Mouse (Mus musculus) heart, adult 2 months (tissue): ENCODE data around the gene Nub1. TPM values are rescaled to one million over a fixed set of nuclear protein-coding genes. Genes with fewer than 3 reads are reported as not detected.

Experiments used
- DNase-seq, 2 experiments: peaks; one replicate each; pipeline ENCODE4 v3.0.0; 2021
- H3K27ac ChIP-seq: fragments of 200-600 bp; 2 replicates; pipeline ENCODE4 v1.8.1; 2022
- H3K27me3 ChIP-seq: fragments of 200-500 bp; 2 replicates; pipeline ENCODE4 v1.6.1; 2012; ENCODE audit warnings: mild to moderate bottlenecking, low read length, inconsistent platforms, mixed read lengths; ENCODE audit not compliant: control insufficient read depth, insufficient read depth
- H3K36me3 ChIP-seq: fragments of 200-500 bp; 2 replicates; pipeline ENCODE4 v1.6.1; 2012; ENCODE audit warnings: low read length, inconsistent platforms; ENCODE audit not compliant: control insufficient read depth, insufficient read depth
- H3K4me1 ChIP-seq: fragments of 200-500 bp; 2 replicates; pipeline ENCODE4 v1.6.1; 2011; ENCODE audit warnings: low read length; ENCODE audit not compliant: control insufficient read depth, insufficient read depth
- H3K4me3 ChIP-seq: fragments of 200-600 bp; 2 replicates; pipeline ENCODE4 v1.8.1; 2022
- H3K79me2 ChIP-seq: fragments of 200-500 bp; replicated peaks from 2 replicates; pipeline ENCODE4 v1.6.1; 2012; ENCODE audit warnings: mild to moderate bottlenecking, inconsistent platforms, low read length, moderate library complexity, mixed read lengths; ENCODE audit not compliant: control insufficient read depth, insufficient read depth
- H3K9ac ChIP-seq: fragments of 200-500 bp; 2 replicates; pipeline ENCODE4 v1.6.1; 2012; ENCODE audit warnings: low read depth, mild to moderate bottlenecking, control low read depth, inconsistent platforms, low read length, mixed read lengths
- CTCF ChIP-seq: fragments of 200-600 bp; IDR thresholded peaks from 2 replicates; pipeline ENCODE4 v1.8.1; 2022; ENCODE audit warnings: antibody characterized with exemption, mild to moderate bottlenecking, moderate library complexity
- EP300 ChIP-seq: fragments of 200-500 bp; IDR thresholded peaks from 2 replicates; pipeline ENCODE4 v1.6.1; 2011; ENCODE audit warnings: low read depth, low read length, control low read depth; ENCODE audit not compliant: insufficient read depth
- POLR2A ChIP-seq: fragments of 200-500 bp; IDR thresholded peaks from 2 replicates; pipeline ENCODE4 v1.6.1; 2011; ENCODE audit warnings: mild to moderate bottlenecking, low read depth, low read length, control low read depth; ENCODE audit not compliant: insufficient read depth
- WGBS: fragments of 180-500 bp; shearing (Covaris S2); methylation state at CpG from one replicate; pipeline ENCODE4 v1.1.7; 2018; 5-methylcytosine and 5-hydroxymethylcytosine counted together
- intact Hi-C: fragments of 180-260 bp; cut with DNase I; formaldehyde crosslinking; loops from one replicate; pipeline ENCODE4 v1.15.1; 2025
- polyA plus RNA-seq: library from polyadenylated mRNA; depleted of rRNA; stranded (reverse); fragments of >200 nt; gene quantifications from 2 replicates; pipeline ENCODE4 v1.2.3, GENCODE M21; 2012
- total RNA-seq, 2 experiments: library from RNA; stranded (reverse); gene quantifications; 2 replicates each; pipeline ENCODE4 v1.2.3; 2021

The Nub1 gene
- total and polyA plus RNA-seq, 3 experiments: 26.3 to 39.9 (median 32.2) TPM

DNA sequence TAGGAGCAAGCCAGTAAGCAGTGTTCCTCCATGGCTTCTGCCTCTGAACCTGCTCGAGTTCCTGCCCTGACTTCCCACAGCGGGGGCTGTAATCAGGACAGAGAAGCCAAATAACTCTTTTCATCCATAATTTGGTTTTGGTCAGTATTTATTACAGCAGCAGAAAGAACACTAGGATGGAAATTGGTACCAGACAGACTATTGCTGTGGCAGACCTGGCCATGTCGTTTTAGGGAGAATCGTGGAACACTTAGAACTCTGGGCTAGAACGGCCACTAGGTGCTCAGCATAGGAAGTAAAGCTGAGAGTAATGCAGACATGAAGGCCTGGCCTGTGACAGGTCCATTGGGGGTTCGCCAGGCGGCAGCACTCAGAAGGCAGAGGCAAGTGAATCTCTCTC, 35.6 kb upstream of the Nub1 start:
- Histone ChIP-seq H3K27ac (no peak overlapping the region), H3K36me3 (no peaks in the 10 kb centered on the region), H3K4me1 (no peaks in the 10 kb centered on the region), H3K4me3 (no peak overlapping the region), H3K79me2 (no peaks in the 10 kb centered on the region), H3K9ac (no peak overlapping the region), H3K27me3 (no peaks in the 10 kb centered on the region)
- 70% methylated on average over 7 of the region's 7 CpGs for WGBS
- intact Hi-C loops: loop anchor here (2.0 to 5.0 kb wide), 2 partner anchors 117 to 163 kb away; no protein-coding TSS in a partner anchor
- no peak for TF ChIP-seq EP300
- TF ChIP-seq CTCF: no peak
- TF ChIP-seq POLR2A: no peak
- no peak for DNase-seq

DNA sequence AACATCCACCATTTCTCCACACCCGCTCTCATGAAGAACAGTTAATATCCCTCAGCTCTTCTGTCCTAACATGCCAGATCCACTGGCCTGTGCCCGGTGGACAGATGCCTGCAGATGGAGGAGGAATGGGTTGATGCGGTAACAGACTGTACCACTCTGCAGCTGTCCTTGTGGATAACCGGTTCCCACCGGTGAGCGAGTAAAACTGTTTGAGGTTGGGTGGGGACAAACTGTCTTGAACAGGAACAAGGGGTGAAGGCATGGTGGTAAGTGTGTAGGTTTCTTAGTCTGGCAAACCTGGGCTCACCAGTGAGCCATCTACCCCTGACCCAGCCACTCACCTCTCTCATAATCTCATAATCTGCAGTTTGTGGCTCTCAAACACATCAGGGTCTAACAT, 34.0 kb upstream of the Nub1 start:
- Histone ChIP-seq H3K27me3 (no peaks in the 10 kb centered on the region), H3K27ac (no peak overlapping the region), H3K4me1 (no peaks in the 10 kb centered on the region), H3K79me2 (no peaks in the 10 kb centered on the region), H3K4me3 (no peak overlapping the region), H3K36me3 (no peaks in the 10 kb centered on the region), H3K9ac (no peak overlapping the region)
- no peak for DNase-seq
- intact Hi-C loops: loop anchor here (2.0 to 5.0 kb wide), 2 partner anchors 119 to 165 kb away; no protein-coding TSS in a partner anchor
- WGBS: 79% methylated on average over 6 of the region's 6 CpGs
- no peak for TF ChIP-seq POLR2A
- no peak for TF ChIP-seq EP300
- TF ChIP-seq CTCF: no peak

DNA sequence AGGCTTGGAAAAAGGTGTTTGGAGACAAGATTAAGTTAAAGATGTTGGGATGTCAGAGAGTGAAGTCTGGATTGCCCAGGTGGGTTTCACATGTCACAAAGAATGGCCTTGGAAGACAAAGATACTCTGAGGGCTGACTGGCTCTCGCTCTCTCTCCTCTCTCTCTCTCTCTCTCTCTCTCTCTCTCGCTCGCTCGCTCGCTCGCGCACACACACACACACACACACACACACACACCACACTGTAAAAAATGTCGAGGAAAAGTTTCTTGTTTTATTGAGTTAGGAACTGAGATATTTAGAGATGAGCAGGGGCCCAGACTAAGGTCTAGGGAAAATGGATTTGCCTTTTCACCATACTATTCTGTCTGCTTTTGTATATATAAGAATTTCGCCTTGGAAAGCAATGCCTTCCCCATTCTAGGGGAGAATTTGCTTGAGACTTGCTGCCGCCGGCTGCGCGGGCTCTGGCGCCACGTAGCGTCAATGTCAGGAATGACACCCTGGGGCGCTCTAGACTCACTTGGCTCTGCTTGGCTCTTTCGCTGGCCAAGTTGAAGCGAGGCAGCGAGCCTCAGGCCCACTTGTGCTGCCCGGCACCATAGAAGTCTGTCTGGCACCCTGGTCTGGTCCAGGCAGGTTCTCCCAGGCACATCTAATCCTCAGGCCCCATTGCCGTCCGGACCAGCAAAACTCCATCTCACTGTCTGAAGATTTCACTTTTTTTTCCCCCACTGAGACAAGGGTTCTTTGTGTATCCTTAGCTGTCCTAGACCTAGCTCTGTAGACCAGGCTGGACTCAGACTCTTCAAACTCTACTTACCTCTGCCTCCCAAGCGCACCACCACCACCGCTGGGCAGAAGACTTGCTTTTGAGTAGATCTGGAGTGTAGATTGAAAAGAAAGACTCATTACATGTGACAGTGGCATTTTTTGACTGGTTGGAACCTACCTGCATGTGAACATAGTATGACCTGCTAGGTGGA, 33.3 kb upstream of the Nub1 start:
- no peaks in the 10 kb centered on the region for H3K36me3 ChIP-seq
- DNase-seq: peak; percentile 81 to 91
- no peaks in the 10 kb centered on the region for H3K79me2 ChIP-seq
- no peak overlapping the region for H3K27ac ChIP-seq
- intact Hi-C loops: loop anchor here (1.0 to 5.0 kb wide), 4 partner anchors 55 to 165 kb away; no protein-coding TSS in a partner anchor
- H3K4me1 ChIP-seq: no peaks in the 10 kb centered on the region
- TF ChIP-seq POLR2A (no peak), CTCF (peak; percentile 100; the same call in 1 of the 2 replicates), EP300 (peak; percentile 56; the same call in 1 of the 2 replicates)
- H3K27me3 ChIP-seq: no peaks in the 10 kb centered on the region
- WGBS: 27% methylated on average over 25 of the region's 25 CpGs
- H3K9ac ChIP-seq: no peak overlapping the region
- H3K4me3 ChIP-seq: no peak overlapping the region

DNA sequence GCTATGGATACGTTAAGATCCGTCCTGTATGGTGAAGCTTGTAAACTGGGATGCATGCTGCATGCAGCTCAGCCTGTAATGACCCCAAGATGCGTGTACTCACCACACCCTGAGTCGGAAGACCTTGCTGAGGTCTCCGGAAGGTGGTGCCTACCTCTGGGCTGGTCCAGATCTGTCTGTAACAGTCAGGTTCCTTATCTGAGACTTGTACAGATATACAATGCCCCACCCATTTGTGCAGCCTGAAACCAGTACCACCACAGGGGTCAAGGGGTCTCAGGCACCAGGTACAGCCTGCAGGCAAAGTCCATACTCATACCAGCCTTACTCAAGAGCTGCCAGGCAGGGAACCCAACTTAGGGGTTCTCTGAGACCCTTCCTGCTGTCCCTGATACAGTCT, 32.6 kb upstream of the Nub1 start:
- DNase-seq: no peak
- WGBS: 91% methylated on average over 5 of the region's 5 CpGs
- H3K36me3 ChIP-seq: no peaks in the 10 kb centered on the region

DNA sequence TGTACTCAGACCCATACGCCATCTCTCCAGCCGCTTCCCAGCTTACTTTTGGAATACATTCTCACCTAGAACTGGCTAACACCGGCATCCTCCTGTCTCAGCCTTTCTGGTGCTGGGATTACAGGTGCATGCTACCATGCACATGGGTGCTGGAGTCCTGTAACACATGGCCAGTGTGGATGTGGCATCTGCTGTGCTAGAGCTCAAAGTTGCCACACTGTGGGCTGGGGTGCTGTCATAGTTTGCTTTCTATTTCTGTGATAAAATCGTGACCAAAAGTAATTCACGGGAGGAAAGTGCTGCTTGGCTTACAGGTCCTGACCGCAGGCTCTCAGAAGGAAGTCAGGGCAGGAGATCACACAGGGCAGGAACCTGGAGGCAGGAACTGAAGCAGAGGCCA, 30.8 kb upstream of the Nub1 start:
- TF ChIP-seq CTCF: no peak
- no peak for TF ChIP-seq EP300
- TF ChIP-seq POLR2A: no peak

More for the DNA sequence above, 32.6 kb upstream of the Nub1 start:
- no peak overlapping the region for H3K4me3 ChIP-seq
- intact Hi-C loops: loop anchor here (1.0 to 5.0 kb wide), 3 partner anchors 56 to 142 kb away; no protein-coding TSS in a partner anchor
- H3K27ac ChIP-seq: no peak overlapping the region
- no peak for TF ChIP-seq CTCF
- no peak for TF ChIP-seq POLR2A
- TF ChIP-seq EP300: no peak
- no peaks in the 10 kb centered on the region for H3K4me1 ChIP-seq
- no peaks in the 10 kb centered on the region for H3K27me3 ChIP-seq
- H3K79me2 ChIP-seq: no peaks in the 10 kb centered on the region
- H3K9ac ChIP-seq: no peak overlapping the region

GRCm38 (mm10) chr5:24657113-24657512, 28.2 kb upstream of the Nub1 start:
- Histone ChIP-seq H3K9ac (no peak overlapping the region), H3K4me3 (no peak overlapping the region), H3K79me2 (no peaks in the 10 kb centered on the region), H3K4me1 (no peaks in the 10 kb centered on the region), H3K27me3 (no peaks in the 10 kb centered on the region), H3K27ac (no peak overlapping the region), H3K36me3 (no peaks in the 10 kb centered on the region)
- intact Hi-C loops: no loop called here
- 42% methylated on average over 2 of the region's 2 CpGs for WGBS
- no peak for DNase-seq
- TF ChIP-seq POLR2A: no peak
- TF ChIP-seq EP300: no peak
- no peak for TF ChIP-seq CTCF

More for the DNA sequence above, 30.8 kb upstream of the Nub1 start:
- no peaks in the 10 kb centered on the region for H3K27me3 ChIP-seq
- H3K36me3 ChIP-seq: no peaks in the 10 kb centered on the region
- H3K79me2 ChIP-seq: no peaks in the 10 kb centered on the region
- DNase-seq: no peak
- WGBS: 73% methylated on average over 6 of the region's 6 CpGs
- intact Hi-C loops: loop anchor here (5.0 kb wide), 1 partner anchor 122 kb away; no protein-coding TSS in a partner anchor
- no peak overlapping the region for H3K27ac ChIP-seq
- no peak overlapping the region for H3K9ac ChIP-seq
- H3K4me3 ChIP-seq: no peak overlapping the region
- H3K4me1 ChIP-seq: no peaks in the 10 kb centered on the region
